Mouse (Mus musculus): ENCODE measurements around the gene Igfbp4.

- TF ChIP-seq EP300 (optimal IDR thresholded peaks at IDR 0.05) (no peak), CTCF (IDR thresholded peaks at IDR 0.05; ENCODE audit: low read depth) (no peak)
Observed at GRCm38 (mm10) chr11:99081566-99081965, 40.5 kb downstream of the Igfbp4 start.

All from stomach, postnatal 0 days (tissue).